Mouse (Mus musculus): Measurements from ENCODE around the gene Fbln2.

The Fbln2 gene

DNA sequence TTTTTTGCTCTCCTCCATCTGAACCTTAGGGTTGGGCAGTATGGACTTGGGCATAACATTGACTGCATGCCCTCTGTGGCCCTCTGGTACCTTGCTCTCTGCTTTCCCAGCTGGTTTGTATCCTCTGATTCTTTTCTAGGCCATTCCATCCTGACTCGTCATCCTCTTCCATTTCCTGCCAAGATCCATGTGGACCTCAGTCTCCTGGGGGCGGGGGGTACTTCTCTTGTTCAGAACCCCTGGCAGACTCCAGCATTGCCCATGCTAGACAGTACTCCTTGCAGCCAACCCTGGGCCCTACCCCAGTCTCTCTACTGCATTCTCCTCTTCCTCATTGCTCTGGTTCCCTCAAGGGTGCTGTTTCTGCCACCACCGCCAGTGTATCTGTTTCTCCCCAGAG lies 19.8 kb upstream of the Fbln2 start:
- no peak for DNase-seq (ENCODE audit: extremely low spot score, low read depth, low spot score)

DNA sequence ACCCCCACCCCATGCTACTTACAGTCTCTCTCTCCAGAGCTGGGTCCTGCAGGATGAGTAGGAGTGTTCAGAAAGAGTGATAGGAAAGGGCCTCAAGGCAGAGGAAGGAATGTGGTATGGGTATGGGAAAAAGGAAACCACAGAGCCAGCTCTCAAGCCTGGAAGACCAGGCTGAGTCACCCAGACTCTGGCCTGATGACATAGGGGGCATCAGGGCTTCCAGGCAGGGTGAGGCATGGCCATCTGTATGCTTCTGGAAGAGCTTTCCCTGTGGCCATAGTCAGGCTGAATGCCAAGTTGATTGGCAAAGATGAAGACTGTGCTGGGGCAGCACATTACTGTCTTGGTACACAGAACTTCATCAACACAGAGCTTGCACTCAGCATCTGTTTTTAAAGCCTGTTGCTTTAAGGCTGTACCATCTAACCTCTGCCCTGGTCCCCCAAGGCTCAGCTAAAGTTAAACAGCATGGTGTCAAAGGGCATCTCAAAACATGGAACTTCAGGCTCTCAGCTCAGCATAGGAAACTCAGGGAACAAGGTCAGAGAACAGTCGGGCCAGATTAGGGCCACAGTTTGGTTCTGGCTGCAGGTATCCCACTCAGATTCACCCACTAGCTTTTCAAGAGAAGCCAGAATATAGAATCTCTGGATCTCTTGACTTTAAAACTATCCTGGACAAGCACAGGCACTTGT lies 19.3 kb upstream of the Fbln2 start:
- no peak for DNase-seq (ENCODE audit: extremely low spot score, low read depth, low spot score)

DNA sequence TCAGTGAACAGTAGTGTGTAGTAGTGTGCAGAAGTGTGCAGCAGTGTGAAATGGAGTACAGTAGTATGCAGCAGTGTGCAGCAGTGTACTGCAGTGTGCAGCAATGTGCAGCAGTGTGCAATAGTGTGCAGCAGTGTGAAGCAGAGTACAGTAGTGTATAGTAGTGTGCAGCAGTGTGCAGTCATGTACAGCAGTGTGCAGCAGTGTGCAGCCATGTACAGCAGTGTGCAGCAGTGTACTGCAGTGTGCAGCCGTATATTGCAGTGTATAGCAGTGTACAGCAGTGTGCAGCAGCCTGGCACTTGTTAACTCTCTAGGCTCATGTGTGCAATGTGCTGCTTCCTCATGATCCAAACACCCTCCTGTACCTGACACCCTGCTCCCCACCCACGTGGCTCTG lies 13.8 kb upstream of the Fbln2 start:
- no peak for DNase-seq (ENCODE audit: extremely low spot score, low read depth, low spot score)

DNA sequence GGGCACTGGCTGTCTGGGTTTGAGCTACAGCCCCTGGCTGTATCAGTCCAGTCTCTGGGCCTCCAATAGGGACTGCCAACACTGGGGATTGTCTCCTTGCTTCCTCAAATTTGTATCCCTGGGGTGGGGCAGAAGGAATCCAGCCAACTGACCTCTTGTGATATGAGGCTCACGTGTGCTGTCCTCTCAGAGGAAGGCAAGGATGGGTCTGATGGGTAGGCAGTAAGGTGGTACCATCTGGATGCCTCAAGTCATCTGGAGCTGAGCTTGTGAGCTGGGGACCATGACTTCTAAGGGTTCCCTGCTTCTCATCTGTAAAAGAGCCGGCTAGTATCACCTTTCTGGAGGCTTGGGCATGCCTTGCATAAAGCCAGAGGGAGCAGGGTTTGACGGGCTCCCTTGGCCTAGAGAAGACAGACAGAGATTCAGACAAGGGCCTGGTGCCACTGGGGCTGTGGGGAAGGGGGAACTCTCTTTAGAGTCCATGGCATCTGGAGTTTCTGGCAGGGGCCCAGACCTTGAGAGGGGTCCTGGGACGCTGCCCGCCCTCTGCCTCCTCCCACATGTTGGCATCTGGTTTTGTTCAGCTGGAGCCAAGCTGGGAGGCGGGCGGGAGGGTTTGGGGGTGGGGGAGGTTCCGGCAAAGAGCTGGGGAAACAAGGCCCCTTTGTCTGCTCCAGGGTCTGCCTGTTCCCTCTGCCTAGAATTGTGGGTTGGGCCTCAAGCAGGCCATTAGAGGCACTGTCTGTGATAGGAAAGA lies 11.6 kb upstream of the Fbln2 start:
- peak; percentile 54 for DNase-seq (ENCODE audit: extremely low spot score, low read depth, low spot score)

DNA sequence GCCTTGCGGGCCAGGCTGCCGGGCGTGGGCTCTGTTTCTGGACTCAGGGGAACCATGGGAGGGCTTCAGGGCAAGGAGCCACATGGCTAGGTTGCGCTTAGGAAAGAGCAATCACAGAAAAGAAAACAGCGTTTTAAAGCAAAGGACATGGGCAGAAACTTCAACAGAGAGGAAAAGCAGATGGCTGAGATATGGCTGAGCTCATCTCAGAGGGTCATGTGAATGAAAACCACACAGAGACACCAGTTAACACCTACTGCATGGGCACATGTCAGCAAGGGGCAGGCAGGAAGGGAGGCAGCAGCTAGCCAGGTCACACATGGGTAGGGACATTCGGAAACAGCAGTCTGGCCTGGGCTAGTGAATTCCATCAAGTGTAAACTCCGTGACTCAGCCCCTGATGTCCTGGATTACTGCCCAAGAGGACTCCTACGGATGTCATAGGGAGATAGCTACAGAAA lies 10.3 kb upstream of the Fbln2 start:
- DNase-seq (ENCODE audit: extremely low spot score, low read depth, low spot score), result no peak

DNA sequence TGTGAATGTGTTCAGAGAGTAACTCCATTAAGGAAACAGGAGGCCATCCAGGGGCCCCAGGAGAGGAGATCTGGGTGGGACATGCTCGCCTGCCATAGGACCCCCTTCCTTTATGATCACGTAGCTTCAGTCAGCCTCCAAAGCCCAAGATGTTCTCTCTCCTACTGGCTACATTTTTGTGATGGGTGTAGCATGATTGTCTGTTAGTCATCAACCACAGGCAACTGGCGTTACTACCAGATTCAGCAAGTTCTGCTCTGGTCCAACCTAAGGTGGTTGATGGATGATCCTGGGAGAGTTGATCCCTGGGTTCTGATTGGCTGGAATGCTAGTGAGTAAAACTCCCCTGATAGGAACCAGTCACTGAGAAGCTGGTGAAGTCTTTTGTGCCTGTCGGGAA lies 9.7 kb upstream of the Fbln2 start:
- no peak for DNase-seq (ENCODE audit: extremely low spot score, low read depth, low spot score)

DNA sequence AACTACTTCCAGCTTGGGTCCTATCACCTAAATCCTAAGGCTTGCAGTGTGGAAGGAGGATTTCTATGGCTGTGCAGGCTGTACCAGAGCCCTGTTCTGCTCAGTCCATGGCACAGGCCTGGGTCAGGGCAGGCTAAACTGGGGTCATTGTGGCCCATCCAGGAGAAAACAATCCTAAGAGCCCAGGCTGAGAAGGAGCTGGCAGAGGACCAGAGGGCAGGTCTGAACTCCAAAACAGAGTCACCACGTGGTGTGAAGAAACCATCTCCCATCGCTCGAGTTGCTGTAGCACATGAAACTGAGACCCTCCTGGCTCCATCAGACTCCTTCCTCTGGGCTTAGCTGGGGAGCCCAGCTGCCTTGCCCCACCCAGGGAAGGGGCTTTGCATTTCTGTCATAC lies 6.9 kb upstream of the Fbln2 start:
- no peak for DNase-seq (ENCODE audit: extremely low spot score, low read depth, low spot score)

DNA sequence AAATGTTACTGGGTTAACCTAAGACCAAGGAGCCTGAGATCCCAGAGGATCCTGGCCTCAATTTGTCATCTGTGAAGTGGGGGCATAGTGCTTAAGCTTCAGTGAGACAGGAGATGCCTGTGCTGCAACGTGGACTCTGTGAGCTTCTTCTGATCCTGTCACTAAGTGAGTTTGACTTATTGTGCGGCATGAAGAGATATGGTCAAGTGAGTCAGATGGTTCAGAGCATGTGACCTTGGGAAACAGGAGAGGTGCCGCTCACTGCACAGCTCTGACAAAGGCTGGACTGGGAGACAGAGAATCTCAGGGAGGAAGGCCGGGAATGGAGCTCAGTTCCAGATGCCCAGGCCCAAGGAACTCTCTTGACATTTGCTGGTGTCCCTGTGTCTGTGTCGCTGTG lies 6.5 kb upstream of the Fbln2 start:
- DNase-seq (ENCODE audit: extremely low spot score, low read depth, low spot score), result no peak

DNA sequence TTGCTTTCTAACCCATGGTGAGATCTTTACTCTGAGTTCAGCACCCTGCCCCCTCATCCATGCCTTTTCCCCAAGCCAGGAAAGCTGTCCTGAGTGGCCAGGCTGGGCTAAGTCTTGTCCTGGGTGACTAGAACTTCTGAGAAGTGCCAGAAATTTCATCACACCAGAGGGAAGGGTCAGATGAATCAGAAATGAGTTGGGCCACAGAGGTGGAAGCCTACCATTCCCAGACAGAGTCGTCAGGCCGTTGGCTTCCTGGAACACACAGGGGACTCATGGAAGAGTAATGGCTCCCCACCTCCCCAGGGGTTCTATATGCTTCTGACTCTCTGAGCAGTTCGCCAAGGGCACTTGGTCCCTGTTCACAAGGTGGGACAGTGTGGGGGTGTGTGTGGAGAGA lies 4.8 kb upstream of the Fbln2 start:
- no peak for DNase-seq (ENCODE audit: extremely low spot score, low read depth, low spot score)

DNA sequence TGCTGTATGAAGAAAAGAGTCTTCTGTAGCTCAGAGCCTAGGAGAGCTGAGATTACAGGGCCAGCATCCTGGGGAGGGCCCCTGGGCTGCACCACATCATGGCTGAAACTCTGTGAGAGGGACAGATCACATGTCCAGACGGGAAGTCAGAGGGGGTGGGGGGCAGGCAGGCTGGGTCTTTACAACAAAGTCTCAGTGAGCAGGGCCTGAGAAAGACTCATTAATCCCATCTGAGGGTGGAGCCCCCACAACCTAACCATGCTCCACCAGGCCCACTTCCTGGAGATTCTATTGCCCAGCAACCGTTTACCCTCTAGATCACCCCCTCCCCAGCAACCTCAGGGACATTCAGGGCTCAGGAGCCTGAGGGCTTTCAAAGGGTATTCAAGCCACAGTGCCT lies 2.5 kb upstream of the Fbln2 start:
- no peak for DNase-seq (ENCODE audit: extremely low spot score, low read depth, low spot score)

DNA sequence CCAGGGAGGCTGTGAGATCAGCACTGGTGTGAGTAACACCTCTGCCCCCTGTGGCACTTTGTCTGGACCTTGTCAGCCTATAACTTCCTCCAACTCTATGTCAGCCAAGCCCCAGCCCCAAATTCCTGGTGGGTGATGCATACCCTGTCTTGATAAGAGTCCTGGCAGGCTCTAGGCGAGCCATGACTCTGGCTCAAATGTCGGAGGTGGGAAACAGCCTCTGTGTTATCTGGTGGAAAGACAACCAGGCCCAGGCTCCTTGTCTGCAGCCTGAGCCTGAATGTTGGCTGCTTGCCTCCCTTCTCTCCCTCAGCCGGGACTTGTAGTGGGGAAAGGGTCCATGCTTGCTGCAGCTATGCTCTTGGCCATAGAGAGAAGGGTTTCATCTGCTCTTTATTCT lies 1.4 kb upstream of the Fbln2 start:
- no peak for DNase-seq (ENCODE audit: extremely low spot score, low read depth, low spot score)

DNA sequence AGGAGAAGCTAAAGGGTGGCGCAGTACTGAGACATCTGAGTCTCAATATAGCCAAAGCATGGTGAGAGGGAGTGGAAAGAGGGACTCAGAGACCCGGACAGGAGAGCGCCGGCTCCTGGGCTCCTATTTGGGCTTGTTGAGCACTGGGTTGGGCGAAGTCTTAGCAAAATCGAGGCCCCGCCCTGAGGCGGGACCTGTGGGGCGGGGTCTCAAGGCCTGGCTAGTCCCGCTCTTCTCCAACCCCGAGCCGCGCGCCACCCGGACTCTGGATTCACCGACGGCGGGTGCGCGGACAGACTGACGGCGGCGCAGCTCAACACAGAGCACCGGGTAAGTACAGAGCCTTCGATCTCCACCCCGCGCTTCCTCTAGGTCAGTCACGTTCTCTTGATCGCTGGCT lies 316 bp downstream of the Fbln2 start:
- DNase-seq (ENCODE audit: extremely low spot score, low read depth, low spot score), result no peak

DNA sequence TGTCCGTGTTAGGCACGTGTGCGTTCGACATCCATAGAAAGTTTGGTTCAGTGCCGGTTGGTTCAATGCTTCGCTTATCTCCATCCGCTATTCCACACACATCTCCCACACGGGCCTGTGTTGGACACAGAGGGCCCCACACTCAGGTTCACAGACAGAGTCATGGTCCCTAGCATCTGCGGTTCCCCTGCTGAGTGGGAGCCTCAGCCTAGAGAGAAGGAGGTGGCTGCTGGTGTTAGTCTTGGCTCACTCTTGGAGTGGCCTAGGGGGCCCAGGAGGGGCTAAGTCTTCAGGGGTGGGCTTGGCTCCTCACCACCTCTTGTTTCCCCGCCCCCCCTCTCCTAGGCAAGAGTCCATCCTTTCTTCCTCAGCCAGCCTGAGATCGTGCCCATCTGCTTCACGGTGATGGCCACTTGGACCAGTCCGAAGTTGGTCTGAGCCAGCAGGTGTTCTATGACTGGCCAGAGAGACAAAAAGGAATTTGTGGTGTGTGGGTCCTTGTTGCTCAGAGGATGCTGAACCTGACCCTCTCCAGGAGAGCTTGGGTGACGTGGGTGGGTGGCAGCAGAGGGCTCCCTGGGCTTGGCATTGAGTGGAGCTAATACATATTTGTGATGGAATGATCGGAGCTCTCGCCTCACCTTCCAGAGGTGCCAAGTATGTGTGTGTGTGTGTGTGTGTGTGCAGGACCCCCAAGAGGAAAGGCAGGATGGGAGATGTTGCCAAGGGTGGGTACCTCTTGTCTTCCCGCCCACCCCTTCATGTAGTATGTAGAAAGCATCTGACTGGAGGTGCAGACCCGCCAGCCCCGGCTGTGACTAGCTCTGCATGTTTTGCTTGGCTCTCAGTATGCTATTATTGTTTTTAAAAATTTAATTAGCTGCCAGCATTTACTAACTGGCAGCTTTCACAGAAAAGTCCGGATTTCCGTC lies 1.3 kb downstream of the Fbln2 start:
- no peak for DNase-seq (ENCODE audit: extremely low spot score, low read depth, low spot score)

DNA sequence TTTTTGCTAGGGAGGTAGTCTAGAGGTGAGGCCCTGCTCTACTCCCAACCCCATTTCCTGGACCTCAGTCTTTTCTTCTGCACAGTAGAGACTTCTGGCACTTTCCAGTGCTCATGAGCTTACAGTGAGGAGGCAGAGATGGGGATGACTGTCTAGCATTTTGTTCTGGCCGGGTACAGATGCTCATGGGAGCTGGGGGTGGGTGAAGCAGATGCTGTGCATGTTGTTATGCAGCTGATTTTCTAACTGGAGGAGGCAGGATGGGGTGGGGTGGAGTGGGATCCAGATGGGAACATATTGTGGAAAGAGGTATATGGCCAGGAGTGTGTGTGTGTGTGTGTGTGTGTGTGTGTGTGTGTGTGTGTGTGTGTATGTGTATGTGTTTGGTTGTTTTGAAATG lies 3.2 kb downstream of the Fbln2 start:
- no peak for DNase-seq (ENCODE audit: extremely low spot score, low read depth, low spot score)

DNA sequence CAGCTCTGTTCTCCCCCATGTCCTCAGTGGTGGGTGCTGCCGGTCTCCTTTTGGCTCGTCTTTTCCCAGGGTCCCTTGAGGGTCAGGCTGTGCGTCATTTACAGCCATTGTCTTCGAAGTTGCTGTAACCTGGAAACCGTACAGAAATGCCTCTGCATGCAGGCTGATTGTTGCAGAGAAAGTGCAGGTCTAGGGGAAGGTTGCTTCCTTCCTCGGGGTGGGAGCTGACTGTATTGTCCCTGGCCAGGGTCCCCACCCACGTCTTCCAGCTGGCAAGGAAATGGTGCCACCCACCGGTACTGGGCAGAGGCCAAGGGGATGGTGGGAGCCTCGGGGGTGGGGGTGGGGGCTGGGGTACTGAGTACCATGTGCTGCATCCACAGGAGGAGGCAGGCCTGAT lies 6.2 kb downstream of the Fbln2 start:
- DNase-seq (ENCODE audit: extremely low spot score, low read depth, low spot score), result no peak

DNA sequence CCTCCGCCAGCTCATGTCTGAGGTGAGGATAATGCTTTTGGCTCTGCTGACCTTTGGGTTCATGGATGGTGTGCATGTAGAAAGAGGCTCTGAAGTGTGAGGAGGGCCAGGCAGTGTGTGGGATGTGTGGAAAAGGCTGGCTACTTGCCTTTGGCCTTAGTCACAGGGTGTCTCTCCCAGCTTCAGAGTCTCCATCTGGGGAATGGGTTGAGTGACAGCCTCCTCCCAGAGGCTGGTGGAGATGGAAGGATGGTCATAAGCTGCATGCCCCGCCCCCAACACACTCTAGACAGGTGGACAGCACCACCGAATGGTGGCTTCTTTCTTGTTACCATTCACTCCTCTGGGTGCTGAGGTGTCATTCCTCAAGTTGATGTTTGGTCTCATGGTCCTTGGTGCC lies 6.6 kb downstream of the Fbln2 start:
- DNase-seq (ENCODE audit: extremely low spot score, low read depth, low spot score), result no peak

DNA sequence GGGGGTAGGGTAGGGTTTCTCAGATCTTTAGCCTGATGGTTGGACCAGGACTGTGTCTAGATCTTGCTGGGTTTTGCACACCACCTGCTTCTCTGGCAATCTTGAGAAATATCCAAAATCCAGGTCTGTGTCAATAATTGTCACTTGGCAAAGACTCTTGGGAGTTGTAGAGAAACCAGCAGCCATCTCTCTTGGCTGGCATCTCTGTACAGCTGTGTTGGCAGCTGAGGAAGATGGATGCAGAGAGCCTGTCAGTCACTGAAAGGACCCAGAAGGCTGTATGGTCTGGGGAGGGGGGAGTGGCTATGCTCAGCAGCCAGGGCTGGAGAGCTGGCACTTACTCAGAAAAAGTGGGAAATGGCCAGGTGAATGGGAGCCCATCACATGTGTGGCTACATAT lies 7.8 kb downstream of the Fbln2 start:
- DNase-seq (ENCODE audit: extremely low spot score, low read depth, low spot score), result no peak

DNA sequence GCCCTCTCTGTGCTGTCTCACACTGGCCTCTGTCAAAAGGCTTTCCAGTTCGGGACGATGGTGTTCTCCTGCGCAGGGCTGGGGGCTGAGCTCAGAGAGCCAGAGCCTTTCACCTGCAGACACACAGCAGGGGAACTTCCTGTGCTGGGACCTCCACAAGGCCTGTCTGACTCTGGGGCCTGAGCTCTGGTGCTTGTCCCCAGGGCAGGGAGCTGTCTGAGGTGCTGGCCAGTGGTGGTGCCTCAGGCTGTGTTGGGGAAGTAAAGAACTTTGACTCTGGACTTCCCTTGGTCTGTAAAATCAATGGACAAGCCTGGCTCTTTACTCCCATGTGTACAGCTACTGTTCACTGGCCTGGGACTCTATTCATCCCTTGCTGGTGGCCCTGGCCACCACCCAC lies 8.8 kb downstream of the Fbln2 start:
- no peak for DNase-seq (ENCODE audit: extremely low spot score, low read depth, low spot score)

DNA sequence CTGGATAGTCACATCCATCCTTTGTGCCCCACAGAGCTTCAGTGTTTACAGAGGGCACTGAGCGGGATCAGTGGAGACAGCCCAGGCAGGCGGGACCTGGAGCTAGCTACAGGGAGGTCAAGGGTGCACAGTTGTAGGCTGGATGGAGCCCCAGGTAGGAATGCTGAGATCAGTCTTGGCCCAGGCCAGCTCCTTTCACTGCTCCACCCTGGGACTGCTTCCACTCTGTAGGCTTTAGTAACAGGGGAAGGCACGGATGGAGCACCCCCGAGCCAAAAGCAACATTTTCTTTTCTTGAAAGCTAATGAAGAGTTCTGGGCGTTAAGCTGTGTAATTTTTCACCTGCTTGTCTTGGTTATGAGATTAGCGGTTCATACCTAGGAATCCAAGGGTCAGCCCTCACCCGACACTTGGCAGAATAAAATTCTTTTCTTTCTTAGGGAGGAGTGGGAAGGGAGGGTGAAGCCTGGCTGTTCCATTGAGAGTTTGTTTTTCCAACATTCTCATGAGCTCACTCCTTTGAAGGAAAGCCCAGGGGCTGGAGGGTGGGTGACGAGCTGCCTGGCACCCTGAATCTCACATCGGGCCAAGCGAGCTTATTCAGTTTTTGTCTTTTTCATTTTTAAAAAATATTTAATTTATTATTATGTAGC lies 10.6 kb downstream of the Fbln2 start:
- DNase-seq (ENCODE audit: extremely low spot score, low read depth, low spot score), result no peak

DNA sequence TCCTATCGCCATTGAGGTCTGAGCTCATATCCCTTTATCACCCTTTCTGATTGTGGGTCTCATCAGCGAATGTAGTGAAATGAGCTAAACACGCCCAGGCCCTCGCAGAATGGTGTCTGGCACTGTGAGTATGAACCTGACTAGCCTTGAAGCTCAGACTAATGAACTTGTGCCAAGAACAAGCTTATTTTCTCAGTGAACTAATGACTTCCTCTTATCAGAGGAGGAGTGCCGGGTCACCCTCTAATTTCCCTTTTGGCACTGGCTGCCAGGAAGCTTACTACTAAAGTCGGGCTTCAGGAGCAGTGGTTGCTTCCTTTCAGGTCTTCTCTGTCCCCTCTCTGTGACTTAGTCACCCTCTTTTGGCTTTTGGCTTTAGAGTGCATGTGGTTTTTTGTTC lies 12.7 kb downstream of the Fbln2 start:
- DNase-seq (ENCODE audit: extremely low spot score, low read depth, low spot score), result no peak

DNA sequence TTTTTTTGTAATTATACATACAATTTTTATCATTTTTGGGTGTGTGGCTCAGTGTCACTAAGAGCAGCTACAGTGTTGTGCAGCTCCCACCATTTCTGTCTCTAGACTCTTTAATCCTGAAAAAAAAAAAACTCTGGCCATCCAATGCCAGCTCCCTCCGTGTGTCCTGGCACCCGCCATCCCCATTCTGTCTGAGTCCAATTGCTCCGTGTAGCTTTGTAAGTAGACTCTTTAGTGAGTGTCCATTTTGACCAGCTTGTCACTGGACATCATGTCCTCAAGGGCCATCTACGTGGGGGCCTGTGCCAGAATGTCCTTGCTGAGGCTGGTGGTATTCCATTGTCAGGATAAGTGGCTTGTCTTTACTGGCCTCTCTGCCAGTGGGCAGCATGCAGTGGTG lies 13.1 kb downstream of the Fbln2 start:
- DNase-seq (ENCODE audit: extremely low spot score, low read depth, low spot score), result no peak

Data from hindlimb bud, embryonic 11.5 days (tissue).